Mouse (Mus musculus) megakaryocyte, adult 5-6 weeks (primary cell): Measurements from ENCODE around the gene H13. TPM values are rescaled to one million over a fixed set of nuclear protein-coding genes. Genes with fewer than 3 reads are reported as not detected.

Experiments
- ATAC-seq: 2 replicates; pipeline ENCODE4 v1.8.0; 2016; ENCODE audit warnings: mild to moderate bottlenecking, inconsistent platforms; ENCODE audit not compliant: poor library complexity, severe bottlenecking
- total RNA-seq, 2 experiments: library from RNA; stranded (forward) in 1 of 2; stranded (reverse) in 1 of 2; fragments of 153-499, 151-499 nt in 1 of 2; fragments of 221-1000, 200-1000 nt in 1 of 2; gene quantifications; 2 replicates each; pipeline versions ENCODE4 v1.2.3 to v1.2.4; 2015 to 2017

Gene H13
- 165 and 166 TPM in 2 replicates for total RNA-seq (2015)
- total RNA-seq (2017), result 100 and 109 TPM in 2 replicates

DNA sequence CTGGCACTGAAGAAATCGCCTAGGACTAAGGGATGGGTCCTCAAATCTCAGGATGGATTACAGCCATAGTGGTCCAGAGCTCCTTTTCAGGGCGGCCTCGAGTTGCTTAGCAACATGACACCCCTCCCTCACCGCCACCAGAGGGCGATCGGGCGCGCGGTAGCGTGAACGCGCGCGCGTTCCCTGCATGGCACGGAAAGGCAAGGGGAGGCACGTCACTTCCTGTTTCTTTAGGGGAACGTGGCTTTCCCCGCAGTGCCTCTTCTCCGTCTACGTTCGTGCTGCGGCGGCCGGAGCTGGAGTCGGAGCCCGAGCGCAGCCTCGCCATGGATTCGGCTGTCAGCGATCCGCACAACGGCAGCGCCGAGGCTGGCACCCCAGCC, at the start of gene H13:
TSS of gene H13 (plus strand) at position 206 of the 383 bp plus-strand sequence.
- peak; percentile 91 for ATAC-seq

DNA sequence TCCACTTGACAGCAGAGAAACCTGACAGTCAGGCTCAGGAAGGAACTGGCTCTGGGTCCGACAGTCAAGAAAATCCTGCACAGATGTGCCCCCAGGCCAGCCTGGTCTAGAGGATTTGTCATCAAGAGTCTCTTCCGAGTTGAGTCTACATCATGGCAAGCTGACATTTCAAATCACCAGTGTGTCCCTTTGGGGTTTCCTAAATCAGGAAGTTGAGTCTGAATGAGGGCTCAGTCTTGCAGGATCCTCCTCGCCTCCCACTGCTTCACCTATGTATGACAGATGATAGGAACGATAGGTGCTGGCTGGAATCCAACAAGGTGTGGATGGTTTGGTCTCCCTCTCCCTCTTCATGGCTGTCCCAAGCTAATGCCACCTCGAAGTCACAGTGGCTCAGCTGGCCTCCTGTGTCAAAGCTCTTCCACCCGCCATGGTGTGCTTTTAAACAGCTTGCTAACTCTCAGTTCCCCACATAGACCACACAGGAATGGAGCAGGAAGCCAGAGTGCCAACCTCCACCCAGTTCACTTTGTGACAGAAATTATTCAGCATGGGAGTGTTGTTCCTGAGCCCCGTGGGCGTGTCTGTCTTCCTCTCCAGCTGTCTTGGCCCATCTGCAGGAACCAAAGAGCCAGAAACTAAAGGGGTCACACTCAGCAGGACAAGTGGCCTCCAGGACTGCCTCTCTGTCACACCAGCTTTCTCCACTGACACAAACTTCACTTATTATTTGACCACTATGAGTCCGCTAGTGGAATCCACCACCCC, 48.7 kb upstream of the H13 start:
- ATAC-seq, result peak; percentile 92

DNA sequence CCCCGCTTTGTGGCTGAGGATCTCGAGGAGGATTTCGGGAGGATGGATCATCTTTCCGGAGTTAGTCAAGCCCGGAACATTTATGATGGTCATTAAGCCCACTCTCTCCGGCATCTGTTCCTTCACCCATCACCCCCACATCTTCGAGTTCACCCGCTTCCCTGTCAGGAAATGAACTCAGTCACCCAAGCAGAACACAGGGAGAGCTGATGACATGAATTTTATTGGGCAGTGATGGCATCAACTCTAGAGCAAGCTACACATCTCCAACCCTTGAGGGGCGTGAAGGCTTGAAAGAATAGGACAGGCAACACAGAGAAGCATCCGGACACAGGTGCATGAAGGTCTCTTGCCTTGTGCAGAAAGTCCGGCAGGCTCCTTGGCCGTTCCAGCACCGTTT, 47.1 kb upstream of the H13 start:
- ATAC-seq, result no peak

DNA sequence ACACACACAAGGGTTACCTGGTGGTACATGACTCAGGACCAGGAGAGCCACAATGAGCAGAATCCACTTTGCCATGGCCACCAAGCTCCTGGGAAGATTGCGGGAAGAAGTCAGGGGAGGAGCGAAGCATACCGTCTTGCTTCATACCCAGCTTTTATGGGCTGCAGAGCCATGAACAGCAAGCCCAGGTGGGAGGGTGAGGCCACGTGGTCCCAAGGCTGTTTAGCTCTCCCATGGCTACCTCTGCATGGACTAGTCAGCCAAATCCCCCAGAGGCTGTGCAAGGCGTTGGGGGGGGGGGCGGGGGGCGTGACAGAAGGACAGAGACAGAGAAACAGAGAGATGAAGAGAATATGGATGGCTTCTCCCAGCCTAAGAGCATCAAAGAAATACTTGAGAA, 46.3 kb upstream of the H13 start, which contains the start of gene Defb25:
TSS of gene Defb25 (minus strand) at position 101 of the 400 bp plus-strand sequence.
- ATAC-seq, result no peak

DNA sequence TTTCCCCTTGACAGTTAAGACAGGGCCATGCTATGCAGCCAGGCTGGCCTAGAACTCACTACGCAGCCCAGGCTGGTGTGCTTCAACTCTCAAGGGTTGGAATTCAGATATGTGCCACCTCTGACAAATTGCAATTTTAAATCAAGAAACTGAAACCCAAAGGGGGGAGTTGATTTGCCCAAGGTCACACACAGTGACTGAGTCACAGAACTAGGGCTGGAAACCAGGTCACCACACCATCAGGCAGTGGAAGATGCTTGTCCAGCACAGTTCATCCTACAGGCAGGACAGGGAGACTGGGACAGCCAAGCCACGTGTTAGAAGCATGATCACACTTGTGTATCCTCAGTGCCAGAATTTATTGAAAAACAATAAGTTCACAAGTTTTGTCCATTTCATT, 44.7 kb upstream of the H13 start:
- ATAC-seq, result no peak

DNA sequence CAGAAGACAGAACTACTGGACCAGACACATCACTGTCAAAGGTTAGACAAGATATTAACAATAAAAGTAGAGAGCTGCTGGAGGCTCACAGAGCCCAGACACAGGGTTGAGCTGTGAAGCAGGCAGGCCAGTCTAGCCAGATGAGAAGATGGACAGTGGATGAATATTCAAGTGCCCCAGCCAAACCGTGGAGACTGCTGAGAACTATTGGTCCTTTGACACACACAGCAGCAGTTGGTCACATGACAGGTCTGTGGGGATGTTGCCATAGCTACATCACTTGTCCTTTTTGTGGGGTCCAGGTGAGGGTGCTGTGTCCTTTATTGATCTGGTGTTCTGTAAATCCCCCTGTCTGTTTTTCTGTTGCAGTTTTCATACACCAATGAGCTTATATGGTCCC, 44.0 kb upstream of the H13 start:
- ATAC-seq, result no peak

DNA sequence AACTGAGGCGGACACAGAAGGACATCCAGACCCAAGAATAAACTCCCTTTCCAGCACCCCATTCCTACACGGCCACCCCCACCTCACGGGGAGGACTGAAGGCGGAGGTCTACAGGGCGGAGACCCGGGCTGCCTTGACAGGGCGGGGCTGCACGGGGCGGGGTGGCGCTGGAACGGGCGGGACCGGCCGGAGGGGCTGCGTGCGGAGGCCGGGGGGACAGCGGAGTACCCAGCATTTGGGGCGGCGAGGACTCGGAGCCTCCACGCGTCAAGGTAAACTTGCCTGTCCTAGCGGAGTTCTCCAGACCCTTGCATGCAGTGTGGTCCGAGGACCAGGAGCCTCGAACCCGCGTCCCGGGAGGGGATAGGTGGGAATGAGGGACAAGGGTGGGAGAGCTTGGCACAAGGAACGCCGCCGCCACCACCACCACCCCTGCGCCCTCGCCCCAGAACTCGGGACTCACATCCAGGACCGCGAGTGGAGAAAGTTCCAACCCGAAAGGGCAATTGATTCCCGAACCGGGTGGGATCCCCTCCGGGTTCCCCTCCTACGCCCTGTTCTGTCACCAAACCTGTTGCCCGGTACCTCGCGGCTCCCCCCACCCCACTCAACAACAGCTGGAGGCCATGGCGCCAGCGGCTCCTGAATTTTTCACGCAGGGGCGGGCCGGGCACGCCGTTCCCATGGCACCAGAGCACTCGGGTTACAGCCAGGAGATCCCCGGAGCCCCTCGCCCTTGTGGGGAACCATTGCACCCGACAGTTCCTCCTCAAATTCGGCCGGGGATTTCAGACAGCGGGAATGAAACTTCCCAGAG, 42.3 kb upstream of the H13 start, which contains the start of gene Rem1:
TSS of gene Rem1 (plus strand) at position 178 of the 818 bp plus-strand sequence.
- ATAC-seq, result peak; percentile 45; the same call in 1 of the 2 replicates

DNA sequence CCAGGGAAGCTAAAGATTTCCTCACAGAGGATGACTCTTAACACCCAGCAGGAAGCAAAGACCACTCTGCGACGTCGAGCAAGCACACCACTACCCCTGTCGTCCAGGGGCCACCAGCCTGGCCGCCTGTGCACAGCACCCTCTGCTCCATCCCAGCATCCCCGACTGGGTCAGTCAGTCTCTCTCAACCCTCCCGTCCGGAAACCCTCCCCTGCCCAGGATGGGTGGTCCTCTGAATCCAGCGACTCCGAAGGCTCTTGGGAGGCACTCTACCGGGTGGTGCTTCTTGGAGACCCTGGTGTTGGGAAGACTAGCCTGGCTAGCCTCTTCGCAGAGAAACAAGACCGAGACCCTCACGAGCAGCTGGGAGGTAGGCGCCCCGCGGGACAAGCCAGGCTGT, 41.2 kb upstream of the H13 start:
- no peak for ATAC-seq

DNA sequence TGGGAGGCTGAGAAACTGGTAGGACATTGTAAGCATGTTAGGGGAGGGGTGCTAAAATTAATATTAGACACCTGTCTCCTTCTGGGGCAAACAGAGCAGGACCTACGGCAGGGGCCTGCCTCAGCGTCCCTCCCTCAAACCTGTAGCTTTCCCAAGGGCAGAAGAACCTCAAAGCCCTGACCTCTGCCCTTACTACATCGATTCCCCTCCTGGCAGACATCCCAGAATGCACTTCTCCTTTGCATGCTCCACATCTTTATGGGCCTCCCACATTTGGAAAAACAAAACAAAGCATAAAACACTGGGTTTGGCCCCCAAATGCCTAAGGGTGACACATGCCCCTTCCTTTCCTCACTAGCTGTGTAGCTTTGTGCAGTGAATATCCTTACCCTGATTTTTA, 40.0 kb upstream of the H13 start:
- no peak for ATAC-seq

DNA sequence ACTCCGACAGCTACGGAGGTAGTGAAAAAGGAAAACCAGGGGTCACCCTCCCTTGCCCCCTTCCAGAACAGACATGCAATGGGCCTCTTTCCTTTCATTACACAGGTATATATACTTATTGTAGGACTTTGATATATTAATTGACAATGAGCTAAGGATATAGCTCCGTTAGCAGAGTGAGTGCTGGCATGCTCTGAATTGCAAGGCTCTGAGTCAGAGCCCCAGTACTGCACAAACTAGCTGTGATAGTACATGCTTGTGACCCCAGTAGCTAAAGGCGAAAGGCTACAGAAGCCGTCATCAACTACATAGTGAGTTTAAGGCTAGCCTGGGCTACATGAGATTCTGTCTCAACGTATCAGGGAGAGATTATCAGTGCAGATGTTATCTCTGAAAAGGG, 39.4 kb upstream of the H13 start:
- ATAC-seq, result no peak

DNA sequence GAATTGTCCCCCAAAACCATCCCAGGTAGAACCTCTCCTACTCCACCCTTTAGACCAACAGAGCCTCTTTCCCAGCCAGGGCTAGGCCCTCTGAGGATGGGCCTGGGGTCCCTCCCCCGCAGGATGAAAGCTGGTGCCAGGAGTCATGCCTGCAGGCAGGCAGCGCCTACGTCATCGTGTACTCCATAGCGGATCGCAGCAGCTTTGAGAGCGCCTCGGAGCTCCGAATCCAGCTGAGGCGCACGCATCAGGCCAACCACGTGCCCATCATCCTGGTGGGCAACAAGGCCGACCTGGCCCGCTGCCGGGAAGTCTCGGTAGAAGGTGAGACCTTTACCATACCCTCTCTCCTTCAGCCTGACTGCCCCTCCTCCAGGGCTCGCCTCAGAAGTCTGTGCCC, 35.9 kb upstream of the H13 start:
- no peak for ATAC-seq

DNA sequence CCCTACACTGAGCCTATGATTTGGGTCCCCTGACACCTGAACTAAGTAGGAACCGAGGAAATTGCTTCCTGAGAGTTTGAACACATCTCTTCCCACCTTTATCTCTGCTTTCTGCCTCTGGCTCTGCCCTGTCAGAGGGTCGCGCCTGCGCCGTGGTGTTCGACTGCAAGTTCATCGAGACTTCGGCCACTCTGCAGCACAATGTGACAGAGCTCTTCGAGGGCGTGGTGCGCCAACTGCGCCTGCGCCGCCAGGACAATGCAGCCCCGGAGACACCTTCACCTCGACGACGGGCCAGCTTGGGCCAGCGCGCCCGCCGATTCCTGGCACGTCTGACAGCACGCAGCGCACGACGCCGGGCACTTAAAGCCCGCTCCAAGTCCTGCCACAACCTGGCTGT, 35.0 kb upstream of the H13 start:
- no peak for ATAC-seq

DNA sequence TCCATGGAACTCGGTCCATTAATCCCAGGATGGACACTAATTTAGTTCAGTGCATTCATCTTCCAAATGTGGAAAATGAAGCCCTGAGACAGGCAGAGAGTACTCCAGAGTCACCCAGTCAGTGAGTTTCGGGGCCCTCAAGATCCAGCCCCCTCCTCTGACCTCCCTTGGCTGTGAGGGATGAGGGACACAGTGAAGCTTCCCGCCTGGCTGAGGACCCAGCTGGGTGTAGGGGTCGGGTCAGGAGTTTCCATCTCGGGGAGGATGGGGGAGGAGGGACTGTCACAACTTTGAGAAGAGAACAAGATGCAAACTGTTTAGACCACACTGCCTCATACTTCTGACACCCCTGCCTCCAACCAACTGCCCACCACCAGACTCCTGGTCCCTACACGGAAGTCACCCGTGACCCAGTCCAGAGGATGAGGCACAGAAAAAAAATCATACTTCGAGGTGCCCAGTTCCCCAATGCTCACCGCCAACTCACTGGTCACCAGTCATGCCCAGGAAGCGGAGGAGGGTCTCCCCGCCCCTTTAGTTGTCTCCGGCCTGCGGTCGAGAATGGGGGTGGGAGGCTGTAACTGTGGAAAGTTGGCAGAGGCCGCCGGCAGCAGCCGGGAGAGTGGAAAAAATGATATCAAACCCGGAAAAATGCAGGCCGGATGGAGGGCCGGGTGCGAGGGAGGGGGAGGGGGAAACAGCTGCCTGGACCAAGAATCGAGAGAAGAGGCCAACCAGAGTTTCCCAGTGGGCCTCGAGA, 32.8 kb upstream of the H13 start:
- no peak for ATAC-seq

DNA sequence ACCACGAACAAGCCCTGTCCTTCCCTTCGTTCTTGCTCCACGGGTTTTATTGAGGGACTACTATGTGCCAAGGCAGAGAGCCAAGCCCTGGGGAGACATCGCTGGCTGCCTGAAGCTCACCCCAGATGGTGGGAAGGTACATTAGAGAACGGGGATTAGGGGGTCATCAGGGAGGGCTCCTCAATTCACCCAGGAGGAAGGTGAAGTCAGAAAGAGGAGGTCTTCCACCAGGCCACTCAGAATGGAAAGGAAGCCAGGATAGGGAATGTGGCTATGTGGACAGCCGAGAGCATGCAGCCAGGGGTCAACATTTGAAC, 32.3 kb upstream of the H13 start:
- no peak for ATAC-seq

DNA sequence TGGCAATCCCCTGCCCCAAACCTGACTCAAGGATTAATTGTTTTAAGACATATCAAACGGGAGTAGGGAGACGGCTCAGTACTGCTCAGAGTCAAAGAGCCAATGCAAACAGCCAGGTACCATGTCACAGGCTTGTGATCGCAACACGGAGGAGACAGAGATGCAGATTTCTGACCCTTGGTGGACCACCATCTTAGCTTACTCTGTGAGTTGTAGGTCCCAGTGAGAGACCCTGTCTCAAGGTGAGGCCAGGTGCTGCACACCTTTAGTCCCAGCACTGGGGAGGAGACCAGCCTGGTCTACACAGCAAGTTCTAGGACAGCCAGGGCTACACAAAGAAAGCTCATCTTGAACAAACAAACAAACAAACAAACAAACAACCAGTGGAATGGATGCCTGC, 31.9 kb upstream of the H13 start:
- no peak for ATAC-seq

DNA sequence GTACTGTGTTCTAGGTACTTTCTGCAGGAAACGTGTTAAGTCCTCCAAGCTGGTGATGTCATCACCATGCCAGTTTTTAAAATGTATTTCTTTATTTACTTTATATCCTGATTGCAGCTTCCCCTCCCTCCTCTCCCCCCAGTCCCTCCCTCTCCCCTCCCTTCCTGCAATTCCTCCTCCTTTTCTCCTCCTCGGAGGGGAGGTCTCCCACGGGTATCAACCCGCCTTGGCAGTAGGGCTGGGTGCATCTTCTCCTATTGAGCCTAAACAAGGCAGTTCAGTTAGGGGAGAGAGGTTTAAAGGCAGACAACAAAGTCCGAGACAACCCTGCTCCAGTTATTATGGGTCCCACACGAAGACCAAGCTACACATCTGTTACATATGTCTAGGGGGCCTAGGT, 30.4 kb upstream of the H13 start:
- no peak for ATAC-seq

DNA sequence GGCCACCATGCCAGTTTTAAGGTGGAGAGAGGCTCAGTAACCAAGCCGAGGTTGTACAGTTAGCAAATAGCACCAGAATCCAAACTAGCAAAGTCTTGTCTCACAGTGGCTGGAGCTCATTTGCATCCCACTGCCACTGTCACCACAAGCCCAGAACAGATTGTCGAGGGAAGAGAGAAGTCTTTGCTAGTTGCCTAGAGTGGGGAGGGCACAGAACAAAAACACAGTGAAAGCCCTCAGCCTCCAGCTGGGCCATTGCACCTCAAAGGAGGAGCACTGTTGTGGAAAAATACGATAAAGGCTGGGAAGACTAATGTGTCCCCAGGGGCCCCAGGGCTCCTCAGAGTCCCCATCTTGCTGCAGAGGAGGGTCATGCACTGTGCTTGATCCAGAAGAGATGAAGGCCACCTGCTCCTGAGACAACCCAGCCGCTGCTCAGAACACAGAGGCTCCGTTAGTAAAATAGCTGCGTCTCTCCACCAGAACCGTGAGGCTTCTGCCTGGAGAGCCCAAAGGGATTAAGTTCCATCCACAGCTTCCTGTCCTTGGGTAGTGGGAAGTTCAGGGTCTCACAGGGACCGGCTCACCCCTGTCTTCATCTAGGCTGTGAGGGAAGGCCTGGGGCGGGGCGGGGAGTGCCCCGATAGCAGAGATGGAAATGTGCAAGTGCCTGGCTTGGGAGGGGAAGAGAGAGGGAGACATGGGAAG, 29.7 kb upstream of the H13 start:
- ATAC-seq, result no peak

DNA sequence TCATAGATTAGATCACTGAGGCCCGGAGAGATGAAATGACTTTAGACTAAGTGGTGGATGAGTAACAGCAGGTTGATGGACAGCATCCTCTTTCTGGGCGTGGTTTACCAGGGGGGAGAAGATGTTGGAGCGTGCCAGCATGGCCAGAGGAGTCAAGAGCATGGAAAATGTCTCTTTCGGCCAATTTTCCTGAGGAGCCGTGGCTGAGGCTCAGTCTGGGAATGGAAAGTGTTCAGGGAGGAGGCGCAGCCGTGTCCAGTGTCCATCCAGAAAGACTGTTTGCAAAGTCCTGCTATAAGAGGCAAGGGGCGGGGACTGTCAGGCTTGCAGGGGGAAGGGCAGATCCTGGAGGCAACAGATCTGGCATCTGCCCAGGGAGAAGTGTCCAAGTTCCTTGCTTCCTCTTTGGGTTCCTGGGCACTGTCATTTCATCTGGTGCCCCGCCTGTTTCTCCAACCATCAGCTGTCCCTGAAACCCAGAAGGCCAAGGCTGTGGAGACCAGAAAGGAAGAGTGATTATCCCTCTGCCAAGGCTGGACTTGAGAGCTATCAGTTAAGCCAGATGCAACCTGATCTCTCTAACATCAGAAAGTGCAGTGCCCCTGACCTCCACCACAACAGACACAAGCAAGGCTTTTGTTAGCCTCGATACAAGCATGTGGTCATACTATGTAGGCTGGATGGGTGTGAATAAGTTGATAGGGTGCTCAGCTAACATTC, 16.2 kb upstream of the H13 start:
- ATAC-seq, result peak; percentile 78

DNA sequence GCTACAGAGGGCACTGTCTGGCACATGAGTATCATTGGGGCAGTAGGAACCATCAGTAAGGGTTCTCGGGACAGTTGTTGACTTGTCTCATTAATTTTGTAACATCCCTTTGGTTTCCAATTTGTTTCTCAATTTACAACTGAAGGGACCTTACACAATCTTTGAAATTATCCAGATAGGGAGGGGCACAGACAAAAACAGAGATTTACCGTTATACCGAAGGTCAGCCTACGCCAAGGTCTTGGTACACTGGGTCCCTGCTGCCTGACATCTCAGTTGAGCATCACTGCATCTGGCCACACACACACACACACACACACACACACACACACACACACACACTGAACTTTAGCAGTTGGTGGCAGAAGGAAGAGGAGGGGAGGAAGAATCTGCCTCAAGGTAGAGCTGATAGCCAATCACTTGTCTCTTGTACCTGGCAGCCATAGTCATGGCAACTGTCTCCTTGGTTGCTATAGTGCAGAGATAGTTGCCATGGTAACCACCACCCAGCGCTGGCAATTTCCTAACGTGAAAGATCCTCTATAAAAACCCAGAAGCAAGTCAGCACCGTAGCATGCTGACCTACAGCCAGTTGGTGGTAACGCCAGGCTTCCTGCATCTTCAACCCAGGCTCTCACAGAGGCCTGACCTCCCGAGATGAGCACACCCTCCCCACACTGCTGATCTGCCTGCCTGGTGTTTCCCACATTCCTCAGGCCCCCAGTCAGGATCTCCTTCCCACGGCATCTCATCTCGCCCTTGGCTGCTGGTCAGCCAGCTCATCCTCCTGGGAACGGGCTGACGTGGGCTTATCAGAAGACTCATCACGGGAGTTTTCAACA, 15.2 kb upstream of the H13 start:
- peak; percentile 41 for ATAC-seq
